Mouse (Mus musculus) bone marrow, adult 2 months (tissue): ENCODE measurements around the gene Gm20517.

Experiments
- CTCF ChIP-seq: fragments of 200-500 bp; IDR thresholded peaks from 2 replicates; pipeline ENCODE4 v1.5.1; 2011; ENCODE audit warnings: low read length, control low read depth; ENCODE audit not compliant: control insufficient read depth, insufficient read depth
- POLR2A ChIP-seq: fragments of 200-500 bp; IDR thresholded peaks from 2 replicates; pipeline ENCODE4 v1.6.1; 2011; ENCODE audit warnings: low read depth, mild to moderate bottlenecking, control low read depth, low read length, borderline replicate concordance; ENCODE audit not compliant: control insufficient read depth

- TF ChIP-seq POLR2A (no peak), CTCF (no peak)
These were observed 36.6 kb upstream of the Gm20517 start for GRCm38 (mm10) chr17:47574830-47575229.
